Comparison of ENCODE assay signal across 8 mouse cellular contexts in the genomic region with DNA sequence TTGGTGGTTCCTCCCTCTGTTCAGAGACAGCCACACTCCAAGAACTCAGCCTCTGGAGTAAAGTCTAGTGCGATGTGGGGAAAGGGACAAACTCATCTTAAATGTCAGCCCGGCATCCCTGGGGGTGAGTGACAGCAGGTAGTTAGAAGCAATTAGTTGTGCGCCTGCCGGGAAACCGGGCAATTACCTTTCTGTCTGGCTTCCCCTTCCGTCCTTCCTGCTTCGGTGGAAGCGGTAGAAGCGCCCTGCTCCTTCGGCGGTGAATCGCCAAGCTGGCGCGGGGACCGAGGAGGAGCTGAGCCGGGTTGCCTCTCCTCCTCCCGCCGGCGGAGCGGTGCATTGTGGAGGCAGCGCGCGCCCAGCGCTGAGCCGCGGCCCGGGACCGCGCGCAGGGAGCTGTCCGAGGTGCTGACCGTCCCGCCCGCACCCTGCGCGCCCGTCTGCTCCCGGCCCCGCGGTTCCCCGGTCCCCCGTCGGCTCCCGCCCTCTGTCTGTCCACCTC. TPM values are rescaled to one million over a fixed set of nuclear protein-coding genes. Genes with fewer than 3 reads are reported as not detected.
DNase-seq lines count a peak whose midpoint lies in the region; ATAC-seq and TF ChIP-seq lines count a peak whose summit lies in the region.

A gene (plus strand): TSS at position 337 of the 502 bp plus-strand sequence.

- peak within 1 kb of the TSS; percentile 49 for H3K9ac ChIP-seq in hindbrain, embryonic 15.5 days

- intact Hi-C loops in gastrocnemius, adult 2 months (cut with DNase I), result no loop called here

- H3K36me3 ChIP-seq in hindbrain, embryonic 15.5 days, result no peaks in the 10 kb centered on the region

- no peak within 1 kb of the TSS for H3K27ac ChIP-seq in gastrocnemius, adult 2 months
- H3K27ac ChIP-seq in hindbrain, embryonic 15.5 days (replicated peaks), result no peak within 1 kb of the TSS

- H3K9me3 ChIP-seq in hindbrain, embryonic 15.5 days, result no peaks in the 10 kb centered on the region

- H3K4me2 ChIP-seq in hindbrain, embryonic 15.5 days, result peak within 1 kb of the TSS; percentile 98

- peaks cover 49% of the 10 kb centered on the region for H3K27me3 ChIP-seq in hindbrain, embryonic 15.5 days

- WGBS in hindbrain, embryonic 15.5 days, result 2% methylated on average over 33 of the region's 44 CpGs

- DNase-seq in adrenal gland, adult (ENCODE audit: inconsistent age in 2 of 2, low spot score in 1 of 2), result peak; percentile 80 to 91
- peak; percentile 56 to 68 for DNase-seq in cerebellum, postnatal 36 days
- peak; percentile 79 for DNase-seq in gastrocnemius, adult 2 months
- DNase-seq in left cerebral cortex, adult 8-10 months (ENCODE audit: low spot score in 2 of 2), result peak; percentile 12 to 25
- DNase-seq in right cerebral cortex, postnatal 25 days, result peak; percentile 56
- DNase-seq in yolk sac, embryonic 10.5 days (ENCODE audit: low spot score), result peak; percentile 70

- peak; percentile 90 for ATAC-seq in hindbrain, embryonic 15.5 days (ENCODE audit: low FRiP score, low read depth)
- ATAC-seq in megakaryocyte progenitor cell, adult 5-6 weeks (replicated peaks; ENCODE audit: poor library complexity), result peak; percentile 93

- peak within 1 kb of the TSS; percentile 62 for H3K4me3 ChIP-seq in gastrocnemius, adult 2 months
- peak within 1 kb of the TSS; percentile 55 for H3K4me3 ChIP-seq in hindbrain, embryonic 15.5 days

- no peak for TF ChIP-seq CTCF in gastrocnemius, adult 2 months (IDR thresholded peaks at IDR 0.05)

- peaks cover 17% of the 10 kb centered on the region for H3K4me1 ChIP-seq in hindbrain, embryonic 15.5 days (replicated peaks)

RNA-seq across cellular contexts. Expression of the gene that starts here (rescaled TPM):
- total RNA-seq in gastrocnemius, adult 2 months (2021), result not detected
- 1.3 TPM in 2 replicates for polyA plus RNA-seq in hindbrain, embryonic 15.5 days (2015; fragmentation: Nextera tagmentation; extraction: Ambion mirVana)
- 1 to 10 TPM; 5.4 to 8.5 (median 6.4) TPM for total RNA-seq in left cerebral cortex, adult 8-10 months (2022)
- 0.07 TPM in 1 of 2 replicates, not detected in the other for total RNA-seq in megakaryocyte progenitor cell, adult 5-6 weeks (2015)
- total RNA-seq in megakaryocyte progenitor cell, adult 5-6 weeks (2017), result not detected in 2 replicates

Comparison
In these comparisons a context has a peak if more than half of its experiments do, and no peak if none do; other contexts are left out.
1. RNA of the gene that starts here (total RNA-seq): 5.4 to 8.5 TPM in left cerebral cortex, adult 8-10 months; 0.07 TPM in megakaryocyte progenitor cell, adult 5-6 weeks and not detected in gastrocnemius, adult 2 months; every median in the first group is over 4 times any median in the second.
2. Peak in DNase-seq and H3K4me3 ChIP-seq in gastrocnemius, adult 2 months; RNA of the gene not detected or under 1 TPM.
3. Peak in ATAC-seq in megakaryocyte progenitor cell, adult 5-6 weeks; RNA of the gene not detected or under 1 TPM.
4. DNase-seq: peak in every context shown above with its lines; median percentile 86 in adrenal gland, adult; 79 in gastrocnemius, adult 2 months; 70 in yolk sac, embryonic 10.5 days; 62 in cerebellum, postnatal 36 days; 56 in right cerebral cortex, postnatal 25 days; 18 in left cerebral cortex, adult 8-10 months.